Mouse (Mus musculus) left cerebral cortex, adult 2 months (tissue): ENCODE data around the gene Hnrnpk. TPM values are rescaled to one million over a fixed set of nuclear protein-coding genes. Genes with fewer than 3 reads are reported as not detected.
"Not testable (repeated sequence)": the region's sequence is repeated elsewhere in the genome, so short reads cannot be mapped to it uniquely, and the experiment has no call there.

ENCODE experiments used
- DNase-seq, 2 experiments: peaks; one replicate each; pipeline ENCODE4 v3.0.0; 2021 to 2022; ENCODE audit warnings: low spot score in 2 of 2, mixed read lengths in 1 of 2; ENCODE audit errors: extremely low spot score in 1 of 2
- H3K27ac ChIP-seq: fragments of 200-600 bp; 2 replicates; pipeline ENCODE4 v1.8.1; 2022
- H3K4me3 ChIP-seq: fragments of 200-600 bp; 2 replicates; pipeline ENCODE4 v1.8.1; 2022
- CTCF ChIP-seq: fragments of 200-600 bp; IDR thresholded peaks from 2 replicates; pipeline ENCODE4 v1.8.1; 2022; ENCODE audit warnings: antibody characterized with exemption, mild to moderate bottlenecking, moderate library complexity
- intact Hi-C: fragments of 180-260 bp; cut with DNase I; formaldehyde crosslinking; loops from one replicate; pipeline ENCODE4 v1.15.1; 2025
- total RNA-seq, 2 experiments: library from RNA; stranded (reverse); gene quantifications; 2 replicates each; pipeline ENCODE4 v1.2.3; 2021

The Hnrnpk gene
- total RNA-seq, 2 experiments from 2014 or later: 566 to 576 TPM

- intact Hi-C loops: loop anchor here (1.0 to 5.0 kb wide), 3 partner anchors 100 to 229 kb away; no protein-coding TSS in a partner anchor
- DNase-seq: peak; percentile 70 to 71
- TF ChIP-seq CTCF: peak; percentile 85
- H3K27ac ChIP-seq: no peak overlapping the region
- H3K4me3 ChIP-seq: no peak overlapping the region
Observed at GRCm38 (mm10) chr13:58387948-58388347, 15.2 kb downstream of the Hnrnpk start.

DNA sequence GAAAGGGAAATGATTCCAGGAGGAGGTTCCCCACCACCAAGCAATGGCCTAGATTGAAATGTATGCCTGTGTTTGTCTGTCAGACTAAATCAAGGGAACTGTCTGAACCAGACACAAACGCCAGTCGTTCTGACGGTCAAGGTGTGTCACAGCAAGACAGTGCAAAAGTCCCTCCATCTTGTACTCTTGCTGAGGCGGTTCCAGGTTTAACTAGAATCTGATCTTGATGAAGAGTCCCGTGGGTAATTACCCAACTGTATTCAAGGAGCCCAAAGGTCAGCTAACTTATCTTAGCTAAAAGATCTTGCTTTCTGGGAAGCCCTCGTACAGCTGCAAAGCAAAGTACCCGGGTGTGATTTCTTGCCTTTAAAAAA lies 17.6 kb downstream of the Hnrnpk start:
- no peak for DNase-seq
- peak overlapping the region; percentile 81 for H3K4me3 ChIP-seq
- TF ChIP-seq CTCF: no peak
- no peak overlapping the region for H3K27ac ChIP-seq
- intact Hi-C loops: loop anchor here (5.0 kb wide), 1 partner anchor 157 kb away; no protein-coding TSS in a partner anchor

- DNase-seq: peak; percentile 41 to 45
- Histone ChIP-seq H3K4me3 (peak within 1 kb of the TSS; percentile 81), H3K27ac (peak within 1 kb of the TSS; percentile 1; the same call in 1 of the 2 replicates)
- intact Hi-C loops: loop anchor here (5.0 kb wide), 1 partner anchor 157 kb away; no protein-coding TSS in a partner anchor
- TF ChIP-seq CTCF: no peak; the same call in 1 of the 2 replicates
Observed at GRCm38 (mm10) chr13:58384779-58385546, 18.2 kb downstream of the Hnrnpk start, which contains the start of gene 2210016F16Rik. Gene 2210016F16Rik (minus strand): TSS chr13:58385225.

DNA sequence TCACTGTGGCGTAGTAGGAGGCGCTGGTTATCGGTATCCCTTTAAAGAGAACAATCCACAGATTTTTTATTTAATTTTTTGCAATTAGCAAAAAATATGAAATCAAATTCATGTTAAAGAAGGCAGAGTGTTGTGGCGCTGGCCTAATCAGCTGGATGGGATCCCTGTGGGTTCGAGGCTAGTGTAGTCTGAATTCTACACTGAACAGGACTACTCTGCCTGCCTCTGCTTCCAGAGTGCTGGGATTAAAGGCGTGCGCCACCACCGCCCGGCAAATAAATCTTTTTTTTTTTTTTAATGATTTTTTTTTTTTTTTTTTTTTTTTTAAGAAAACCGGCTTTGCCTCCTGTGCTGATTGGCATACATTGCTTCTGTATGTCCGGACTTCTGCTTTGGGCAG lies 18.8 kb downstream of the Hnrnpk start:
- Histone ChIP-seq H3K27ac (no peak overlapping the region; the same call in 1 of the 2 replicates), H3K4me3 (peak overlapping the region; percentile 81)
- intact Hi-C loops: no loop called here
- DNase-seq: no peak
- TF ChIP-seq CTCF: no peak

- no peak for TF ChIP-seq CTCF
- Histone ChIP-seq H3K27ac (no peak overlapping the region), H3K4me3 (no peak overlapping the region)
- intact Hi-C loops: no loop called here
- no peak for DNase-seq
Observed at GRCm38 (mm10) chr13:58373153-58373470, 30.0 kb downstream of the Hnrnpk start.

GRCm38 (mm10) chr13:58372278-58373152 lies 30.6 kb downstream of the Hnrnpk start:
- H3K4me3 ChIP-seq: no peak overlapping the region
- intact Hi-C loops: no loop called here
- H3K27ac ChIP-seq: no peak overlapping the region
- no peak for TF ChIP-seq CTCF
- DNase-seq: no peak

GRCm38 (mm10) chr13:58368835-58369234 lies 34.3 kb downstream of the Hnrnpk start:
- intact Hi-C loops: no loop called here
- Histone ChIP-seq H3K4me3 (no peak overlapping the region), H3K27ac (no peak overlapping the region)
- DNase-seq: no peak
- no peak for TF ChIP-seq CTCF

- DNase-seq: no peak
- TF ChIP-seq CTCF: no peak
Observed at GRCm38 (mm10) chr13:58367641-58368040, 35.5 kb downstream of the Hnrnpk start.

GRCm38 (mm10) chr13:58366373-58366772 lies 36.8 kb downstream of the Hnrnpk start:
- no peak overlapping the region for H3K27ac ChIP-seq
- TF ChIP-seq CTCF: no peak
- intact Hi-C loops: no loop called here
- no peak for DNase-seq
- H3K4me3 ChIP-seq: no peak overlapping the region

More at GRCm38 (mm10) chr13:58367641-58368040, 35.5 kb downstream of the Hnrnpk start:
- Histone ChIP-seq H3K27ac (no peak overlapping the region), H3K4me3 (no peak overlapping the region)
- intact Hi-C loops: no loop called here

DNA sequence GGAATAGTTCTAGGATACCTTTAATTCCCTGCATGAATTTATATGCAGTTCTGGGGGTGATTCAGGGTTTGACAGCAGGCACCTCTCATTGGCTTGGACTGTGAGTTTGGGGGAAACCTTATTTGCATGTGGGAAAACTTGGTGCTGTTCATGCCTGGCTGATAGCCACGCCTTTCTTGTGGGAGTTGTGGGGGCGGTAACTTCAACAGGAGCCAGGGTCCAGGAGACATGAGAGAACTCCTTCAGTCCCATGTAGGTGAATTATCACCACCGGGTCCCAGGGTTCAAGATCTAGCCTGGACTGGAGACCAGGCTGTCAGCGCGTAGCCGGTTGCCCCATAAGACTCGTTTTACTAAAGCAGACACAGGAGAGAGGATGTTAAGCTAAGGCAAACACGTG lies 38.0 kb downstream of the Hnrnpk start:
- intact Hi-C loops, H3K4me3 ChIP-seq, DNase-seq, H3K27ac ChIP-seq: not testable (repeated sequence)

DNA sequence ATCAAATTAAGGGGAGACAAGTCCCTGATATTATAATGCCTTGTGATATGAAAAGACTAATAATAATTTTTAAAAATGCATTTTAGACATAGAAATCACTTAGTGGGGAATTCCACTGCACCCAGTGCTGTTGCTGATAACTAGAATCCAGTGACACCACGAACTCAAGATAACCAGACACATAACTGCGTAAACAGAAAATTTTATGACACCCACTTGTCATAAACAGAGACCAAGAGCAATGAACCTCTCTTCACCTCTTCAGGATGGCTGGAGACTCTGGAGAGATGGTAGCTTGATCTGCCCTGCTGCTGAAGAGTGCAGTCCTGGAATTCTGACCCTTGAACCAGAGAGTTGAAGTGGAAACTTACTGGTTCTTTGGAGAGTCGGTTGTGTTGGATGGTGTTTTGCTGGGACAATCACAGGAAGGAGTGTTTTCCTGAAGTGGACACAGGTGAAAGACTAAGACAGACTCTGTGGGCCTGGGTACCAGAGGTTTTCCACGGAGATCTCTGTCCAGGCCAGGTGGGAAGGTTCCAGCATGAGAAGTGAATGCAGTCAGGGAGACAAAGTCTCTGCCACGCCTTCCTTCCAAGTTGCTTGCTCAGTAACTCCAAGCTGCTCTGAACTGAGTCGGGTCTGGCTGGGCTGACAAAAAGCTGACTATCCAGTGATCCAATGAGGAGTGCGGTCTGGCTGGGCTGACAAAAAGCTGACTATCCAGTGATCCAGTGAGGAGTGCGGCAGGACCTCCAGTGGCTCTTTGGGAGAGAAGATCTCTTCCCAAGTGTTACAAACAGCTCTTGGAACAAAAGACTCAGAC lies 38.6 kb downstream of the Hnrnpk start:
- DNase-seq: no peak
- intact Hi-C loops: no loop called here
- Histone ChIP-seq H3K4me3 (no peak overlapping the region), H3K27ac (no peak overlapping the region)
- no peak for TF ChIP-seq CTCF
